17 mouse cellular contexts compared by ENCODE assay signal in the genomic region with DNA sequence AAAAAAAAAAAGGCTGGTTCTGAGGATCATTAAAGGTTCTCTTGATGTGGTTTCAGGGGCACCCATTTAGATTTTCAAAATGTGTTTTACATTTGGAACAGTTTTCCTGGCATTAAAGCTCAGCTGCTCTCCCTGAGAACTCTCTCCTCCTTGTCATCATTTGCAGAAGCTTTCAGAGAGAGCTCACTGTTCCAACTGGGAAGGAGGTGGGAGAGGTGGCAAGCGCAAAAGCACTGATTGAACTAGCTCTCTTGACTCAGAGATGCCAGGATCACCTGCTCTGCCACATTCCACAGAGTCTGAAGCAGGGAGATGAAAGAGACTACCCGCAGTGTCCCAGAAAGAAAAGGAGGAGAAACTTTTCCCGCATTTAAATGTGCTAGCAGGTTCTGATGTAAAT.
A peak's percentile ranks its signal among the peaks of the same experiment; 100 is the strongest.
DNase-seq lines count a peak whose midpoint lies in the region; ATAC-seq and TF ChIP-seq lines count a peak whose summit lies in the region.
"Had no signal": no experiment of that assay in that cellular context is flagged by ENCODE, and none has a peak within 500 bp of the region (broad histone marks: within the 10 kb centered on the region; RNA-seq: fewer than 3 reads in every experiment).

No protein-coding gene starts in this region.

- no peak for TF ChIP-seq CTCF in forebrain, postnatal 0 days (IDR thresholded peaks at IDR 0.05; ENCODE audit: low read depth)

- H3K4me3 ChIP-seq in forebrain, postnatal 0 days (ENCODE audit: low read depth, low read length) = no peak overlapping the region
- no peak overlapping the region for H3K4me3 ChIP-seq in forebrain, embryonic 11.5 days (ENCODE audit: low read depth, low read length)
- H3K4me3 ChIP-seq in midbrain, embryonic 16.5 days (ENCODE audit: low read depth, low read length) = no peak overlapping the region
- H3K4me3 ChIP-seq in midbrain, embryonic 13.5 days (replicated peaks) = no peak overlapping the region
- H3K4me3 ChIP-seq in embryonic facial prominence, embryonic 13.5 days = no peak overlapping the region
- H3K4me3 ChIP-seq: limb, embryonic 12.5 days; neural tube, embryonic 15.5 days had no signal

- DNase-seq in forebrain, postnatal 0 days = peak; percentile 38
- DNase-seq in forebrain, embryonic 11.5 days (ENCODE audit: low spot score) = no peak
- peak; percentile 36 to 86 for DNase-seq in left cerebral cortex, postnatal 25 days (ENCODE audit: low spot score in 2 of 2)
- no peak for DNase-seq in cerebellum, adult 9-10 months
- no peak for DNase-seq in spleen, postnatal 4 days (ENCODE audit: low spot score in 2 of 2)
- DNase-seq: B cell, adult 2 months; cerebellum, adult 18-20 months; gastrocnemius, postnatal 14 days; kidney, adult 11 months; kidney, postnatal 25 days had no signal

- H3K9ac ChIP-seq in forebrain, postnatal 0 days = no peak overlapping the region
- no peak overlapping the region for H3K9ac ChIP-seq in forebrain, embryonic 11.5 days (ENCODE audit: low read length)
- H3K9ac ChIP-seq in midbrain, embryonic 16.5 days (ENCODE audit: low read depth, low read length) = no peak overlapping the region
- H3K9ac ChIP-seq in midbrain, embryonic 13.5 days (replicated peaks) = no peak overlapping the region
- H3K9ac ChIP-seq in embryonic facial prominence, embryonic 13.5 days = no peak overlapping the region
- H3K9ac ChIP-seq: limb, embryonic 12.5 days; liver, embryonic 14.5 days; neural tube, embryonic 15.5 days had no signal

- no peak overlapping the region for H3K4me2 ChIP-seq in forebrain, postnatal 0 days (ENCODE audit: low read depth)
- no peak overlapping the region for H3K4me2 ChIP-seq in forebrain, embryonic 11.5 days (ENCODE audit: low read depth, low read length, severe bottlenecking)
- no peak overlapping the region for H3K4me2 ChIP-seq in midbrain, embryonic 16.5 days (ENCODE audit: low read length)
- H3K4me2 ChIP-seq in midbrain, embryonic 13.5 days (replicated peaks) = no peak overlapping the region
- H3K4me2 ChIP-seq in embryonic facial prominence, embryonic 13.5 days = peak overlapping the region; percentile 5
- H3K4me2 ChIP-seq: limb, embryonic 12.5 days; neural tube, embryonic 15.5 days had no signal

- no peaks in the 10 kb centered on the region for H3K27me3 ChIP-seq in forebrain, postnatal 0 days (ENCODE audit: insufficient read depth, low read length)
- H3K27me3 ChIP-seq in forebrain, embryonic 11.5 days (ENCODE audit: control insufficient read depth, insufficient read depth, low read length) = no peaks in the 10 kb centered on the region
- no peaks in the 10 kb centered on the region for H3K27me3 ChIP-seq in midbrain, embryonic 16.5 days (ENCODE audit: control insufficient read depth, insufficient read depth, low read depth, low read length)
- H3K27me3 ChIP-seq in midbrain, embryonic 13.5 days = no peaks in the 10 kb centered on the region
- H3K27me3 ChIP-seq in embryonic facial prominence, embryonic 13.5 days = no peaks in the 10 kb centered on the region
- H3K27me3 ChIP-seq: limb, embryonic 12.5 days; neural tube, embryonic 15.5 days had no signal

- no peaks in the 10 kb centered on the region for H3K36me3 ChIP-seq in forebrain, postnatal 0 days (ENCODE audit: insufficient read depth)
- H3K36me3 ChIP-seq in forebrain, embryonic 11.5 days (ENCODE audit: control insufficient read depth, insufficient read depth, low read length) = no peaks in the 10 kb centered on the region
- no peaks in the 10 kb centered on the region for H3K36me3 ChIP-seq in midbrain, embryonic 16.5 days (ENCODE audit: control insufficient read depth, insufficient read depth, low read length)
- no peaks in the 10 kb centered on the region for H3K36me3 ChIP-seq in midbrain, embryonic 13.5 days
- no peaks in the 10 kb centered on the region for H3K36me3 ChIP-seq in embryonic facial prominence, embryonic 13.5 days
- H3K36me3 ChIP-seq: limb, embryonic 12.5 days; neural tube, embryonic 15.5 days had no signal

- H3K4me1 ChIP-seq in forebrain, postnatal 0 days (ENCODE audit: insufficient read depth) = no peaks in the 10 kb centered on the region
- H3K4me1 ChIP-seq in forebrain, embryonic 11.5 days (replicated peaks; ENCODE audit: control insufficient read depth, insufficient read depth, low read length) = no peaks in the 10 kb centered on the region
- H3K4me1 ChIP-seq in midbrain, embryonic 16.5 days (ENCODE audit: control insufficient read depth, insufficient read depth, low read length) = peaks cover 4% of the 10 kb centered on the region
- no peaks in the 10 kb centered on the region for H3K4me1 ChIP-seq in midbrain, embryonic 13.5 days (replicated peaks)
- peaks cover 8% of the 10 kb centered on the region for H3K4me1 ChIP-seq in embryonic facial prominence, embryonic 13.5 days
- H3K4me1 ChIP-seq: limb, embryonic 12.5 days; neural tube, embryonic 15.5 days had no signal

- intact Hi-C loops in left cerebral cortex, postnatal 25 days (cut with DNase I) = loop anchor here (10.0 kb wide), 1 partner anchor 318 kb away; no protein-coding TSS in a partner anchor

- WGBS in forebrain, postnatal 0 days = 21% methylated on average over 3 of the region's 3 CpGs
- WGBS in forebrain, embryonic 11.5 days = 19% methylated on average over 3 of the region's 3 CpGs
- 23% methylated on average over 3 of the region's 3 CpGs for WGBS in midbrain, embryonic 16.5 days
- 25% methylated on average over 3 of the region's 3 CpGs for WGBS in midbrain, embryonic 13.5 days
- 8% methylated on average over 3 of the region's 3 CpGs for WGBS in embryonic facial prominence, embryonic 13.5 days

- peak; percentile 25; the same call in 1 of the 2 replicates for ATAC-seq in forebrain, postnatal 0 days
- no peak for ATAC-seq in forebrain, embryonic 11.5 days (replicated peaks; ENCODE audit: low FRiP score)
- peak; percentile 79 for ATAC-seq in midbrain, embryonic 16.5 days
- no peak for ATAC-seq in midbrain, embryonic 13.5 days
- ATAC-seq in embryonic facial prominence, embryonic 13.5 days (ENCODE audit: insufficient number of reproducible peaks, insufficient read depth, low FRiP score, low TSS enrichment, low read depth) = no peak
- ATAC-seq: hindbrain, embryonic 16.5 days had no signal

- H3K9me3 ChIP-seq in forebrain, postnatal 0 days (ENCODE audit: low read length) = no peaks in the 10 kb centered on the region
- no peaks in the 10 kb centered on the region for H3K9me3 ChIP-seq in forebrain, embryonic 11.5 days (ENCODE audit: control insufficient read depth, low read length)
- no peaks in the 10 kb centered on the region for H3K9me3 ChIP-seq in midbrain, embryonic 16.5 days (replicated peaks; ENCODE audit: control insufficient read depth, low read length, poor library complexity, severe bottlenecking)
- H3K9me3 ChIP-seq in midbrain, embryonic 13.5 days = no peaks in the 10 kb centered on the region
- no peaks in the 10 kb centered on the region for H3K9me3 ChIP-seq in embryonic facial prominence, embryonic 13.5 days
- H3K9me3 ChIP-seq: limb, embryonic 12.5 days; neural tube, embryonic 15.5 days had no signal

- H3K27ac ChIP-seq in forebrain, postnatal 0 days (ENCODE audit: low read depth, low read length) = peak overlapping the region; percentile 23; the same call in 1 of the 2 replicates
- H3K27ac ChIP-seq in forebrain, embryonic 11.5 days (ENCODE audit: low read depth, low read length) = no peak overlapping the region
- no peak overlapping the region for H3K27ac ChIP-seq in midbrain, embryonic 16.5 days (ENCODE audit: low read length)
- H3K27ac ChIP-seq in midbrain, embryonic 13.5 days = no peak overlapping the region
- no peak overlapping the region for H3K27ac ChIP-seq in embryonic facial prominence, embryonic 13.5 days
- H3K27ac ChIP-seq: limb, embryonic 12.5 days; liver, embryonic 14.5 days; neural tube, embryonic 15.5 days had no signal

Comparison
In these comparisons a context has a peak if more than half of its experiments do, and no peak if none do; other contexts are left out.
1. ATAC-seq: peak in forebrain, postnatal 0 days (single experiment) and midbrain, embryonic 16.5 days (single experiment); none in forebrain, embryonic 11.5 days (single experiment), midbrain, embryonic 13.5 days (single experiment) and embryonic facial prominence, embryonic 13.5 days (single experiment).
2. DNase-seq: peak in forebrain, postnatal 0 days (single experiment) and left cerebral cortex, postnatal 25 days (2 of 2); none in forebrain, embryonic 11.5 days (single experiment), cerebellum, adult 9-10 months (single experiment) and spleen, postnatal 4 days (0 of 2).